24 mouse cellular contexts compared by ENCODE assay signal in the genomic region with DNA sequence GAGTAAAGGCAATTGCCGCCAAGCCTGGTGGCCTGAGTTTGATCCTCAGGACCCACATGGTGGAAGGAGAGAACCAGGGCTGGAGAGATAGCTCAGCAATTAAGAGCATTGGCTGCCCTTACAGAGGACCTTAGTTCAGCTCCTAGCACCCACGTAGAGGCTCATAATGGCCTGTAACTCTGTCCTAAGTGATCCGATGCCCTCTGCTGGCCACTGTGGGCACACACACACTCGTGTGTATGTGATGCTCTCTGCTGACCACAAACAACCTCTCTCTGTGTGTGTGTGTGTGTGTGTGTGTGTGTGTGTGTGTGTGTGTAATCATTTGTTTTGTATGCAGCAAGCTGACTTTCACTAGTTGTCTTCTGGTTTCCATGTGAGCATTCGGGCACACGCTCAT. TPM values are rescaled to one million over a fixed set of nuclear protein-coding genes. Genes with fewer than 3 reads are reported as not detected.
DNase-seq lines count a peak whose midpoint lies in the region; ATAC-seq and TF ChIP-seq lines count a peak whose summit lies in the region.
"Had no signal": no experiment of that assay in that cellular context is flagged by ENCODE, and none has a peak within 500 bp of the region (broad histone marks: within the 10 kb centered on the region; RNA-seq: fewer than 3 reads in every experiment).

No protein-coding gene starts in this region.

- ATAC-seq in intestine, postnatal 0 days: no peak
- ATAC-seq in intestine, embryonic 16.5 days: no peak
- ATAC-seq in lung, postnatal 0 days: no peak
- ATAC-seq: forebrain, embryonic 14.5 days; midbrain, embryonic 13.5 days had no signal

- TF ChIP-seq POLR2A in lung, adult 2 months (IDR thresholded peaks at IDR 0.05; ENCODE audit: borderline replicate concordance, extremely low read depth, low read depth, low read length): no peak
- TF ChIP-seq POLR2A in bone marrow macrophage, adult 2 months (IDR thresholded peaks at IDR 0.05; ENCODE audit: borderline replicate concordance, low read depth, low read length): no peak

- no peak overlapping the region for H3K27ac ChIP-seq in intestine, postnatal 0 days (ENCODE audit: low read depth, low read length)
- H3K27ac ChIP-seq in intestine, embryonic 16.5 days (ENCODE audit: low read length): no peak overlapping the region
- no peak overlapping the region for H3K27ac ChIP-seq in lung, postnatal 0 days (ENCODE audit: low read length)
- no peak overlapping the region for H3K27ac ChIP-seq in bone marrow macrophage, adult 2 months (ENCODE audit: insufficient read depth, low read depth, low read length)
- H3K27ac ChIP-seq: embryonic facial prominence, embryonic 12.5 days; heart, embryonic 15.5 days; limb, embryonic 10.5 days; liver, embryonic 15.5 days; macrophage; midbrain, embryonic 13.5 days; neural tube, embryonic 13.5 days had no signal

- no peaks in the 10 kb centered on the region for H3K9me3 ChIP-seq in intestine, postnatal 0 days (ENCODE audit: control insufficient read depth)
- H3K9me3 ChIP-seq in intestine, embryonic 16.5 days (ENCODE audit: control insufficient read depth, low read length): no peaks in the 10 kb centered on the region
- no peaks in the 10 kb centered on the region for H3K9me3 ChIP-seq in lung, postnatal 0 days (ENCODE audit: low read length)
- H3K9me3 ChIP-seq: embryonic facial prominence, embryonic 12.5 days; heart, embryonic 15.5 days; limb, embryonic 10.5 days; liver, embryonic 15.5 days; midbrain, embryonic 13.5 days had no signal

- H3K36me3 ChIP-seq in intestine, postnatal 0 days (ENCODE audit: control insufficient read depth, insufficient read depth): no peaks in the 10 kb centered on the region
- H3K36me3 ChIP-seq in intestine, embryonic 16.5 days (ENCODE audit: control insufficient read depth, insufficient read depth, low read length): no peaks in the 10 kb centered on the region
- H3K36me3 ChIP-seq in lung, postnatal 0 days (ENCODE audit: insufficient read depth, low read length): no peaks in the 10 kb centered on the region
- H3K36me3 ChIP-seq: embryonic facial prominence, embryonic 12.5 days; heart, embryonic 15.5 days; limb, embryonic 10.5 days; liver, embryonic 15.5 days; midbrain, embryonic 13.5 days; neural tube, embryonic 13.5 days had no signal

- TF ChIP-seq CTCF in intestine, postnatal 0 days (IDR thresholded peaks at IDR 0.05; ENCODE audit: low read depth): peak; percentile 22; the same call in 1 of the 2 replicates
- TF ChIP-seq CTCF in lung, postnatal 0 days (IDR thresholded peaks at IDR 0.05): peak; percentile 22
- TF ChIP-seq CTCF in lung, adult 2 months (IDR thresholded peaks at IDR 0.05; ENCODE audit: insufficient read depth, low read length): no peak
- peak; percentile 9; the same call in 1 of the 2 replicates for TF ChIP-seq CTCF in bone marrow macrophage, adult 2 months (IDR thresholded peaks at IDR 0.05; ENCODE audit: low read depth, low read length)

- H3K9ac ChIP-seq in intestine, postnatal 0 days (ENCODE audit: low read depth, low read length): no peak overlapping the region
- no peak overlapping the region for H3K9ac ChIP-seq in intestine, embryonic 16.5 days (ENCODE audit: low read depth, low read length)
- no peak overlapping the region for H3K9ac ChIP-seq in lung, postnatal 0 days (replicated peaks; ENCODE audit: low read depth)
- H3K9ac ChIP-seq: embryonic facial prominence, embryonic 12.5 days; heart, embryonic 15.5 days; liver, embryonic 15.5 days; midbrain, embryonic 13.5 days; neural tube, embryonic 13.5 days had no signal

- no peaks in the 10 kb centered on the region for H3K4me1 ChIP-seq in intestine, postnatal 0 days (replicated peaks; ENCODE audit: control insufficient read depth, insufficient read depth, low read length)
- no peaks in the 10 kb centered on the region for H3K4me1 ChIP-seq in intestine, embryonic 16.5 days (ENCODE audit: control insufficient read depth, insufficient read depth, low read length)
- H3K4me1 ChIP-seq in lung, postnatal 0 days (ENCODE audit: insufficient read depth, low read depth, low read length): no peaks in the 10 kb centered on the region
- no peaks in the 10 kb centered on the region for H3K4me1 ChIP-seq in lung, adult 2 months (ENCODE audit: control insufficient read depth, insufficient read depth, low read length)
- H3K4me1 ChIP-seq in bone marrow macrophage, adult 2 months (ENCODE audit: control insufficient read depth, insufficient read depth, low read length): no peaks in the 10 kb centered on the region
- H3K4me1 ChIP-seq: embryonic facial prominence, embryonic 12.5 days; heart, embryonic 15.5 days; midbrain, embryonic 13.5 days; neural tube, embryonic 13.5 days had no signal

- WGBS in intestine, postnatal 0 days: 90% methylated on average over 6 of the region's 6 CpGs
- 92% methylated on average over 6 of the region's 6 CpGs for WGBS in intestine, embryonic 16.5 days
- 94% methylated on average over 6 of the region's 6 CpGs for WGBS in lung, postnatal 0 days
- 96% methylated on average over 6 of the region's 6 CpGs for WGBS in lung, adult 2 months

- no peak overlapping the region for H3K4me3 ChIP-seq in intestine, postnatal 0 days (ENCODE audit: low read depth, low read length)
- no peak overlapping the region for H3K4me3 ChIP-seq in intestine, embryonic 16.5 days (ENCODE audit: low read length)
- H3K4me3 ChIP-seq in lung, postnatal 0 days (ENCODE audit: low read depth, low read length): no peak overlapping the region
- H3K4me3 ChIP-seq in lung, adult 2 months (replicated peaks; ENCODE audit: extremely low read depth, low read depth, low read length): no peak overlapping the region
- no peak overlapping the region for H3K4me3 ChIP-seq in bone marrow macrophage, adult 2 months (ENCODE audit: insufficient read depth, low read length)
- H3K4me3 ChIP-seq: embryonic facial prominence, embryonic 12.5 days; heart, embryonic 15.5 days; limb, embryonic 10.5 days; liver, embryonic 15.5 days; midbrain, embryonic 13.5 days; neural tube, embryonic 13.5 days had no signal

- H3K4me2 ChIP-seq in intestine, postnatal 0 days (replicated peaks; ENCODE audit: low read depth): no peak overlapping the region
- no peak overlapping the region for H3K4me2 ChIP-seq in intestine, embryonic 16.5 days (ENCODE audit: low read depth, low read length)
- no peak overlapping the region for H3K4me2 ChIP-seq in lung, postnatal 0 days (replicated peaks; ENCODE audit: low read depth, low read length)
- H3K4me2 ChIP-seq: embryonic facial prominence, embryonic 12.5 days; heart, embryonic 15.5 days; liver, embryonic 15.5 days; midbrain, embryonic 13.5 days; neural tube, embryonic 13.5 days had no signal

- TF ChIP-seq EP300 in lung, postnatal 0 days (IDR thresholded peaks at IDR 0.05): no peak

- no peaks in the 10 kb centered on the region for H3K27me3 ChIP-seq in intestine, postnatal 0 days (replicated peaks; ENCODE audit: control insufficient read depth, insufficient read depth, low read length)
- no peaks in the 10 kb centered on the region for H3K27me3 ChIP-seq in intestine, embryonic 16.5 days (replicated peaks; ENCODE audit: control insufficient read depth, insufficient read depth, low read length)
- no peaks in the 10 kb centered on the region for H3K27me3 ChIP-seq in lung, postnatal 0 days (replicated peaks; ENCODE audit: insufficient read depth, low read length)

- no peak for DNase-seq in lung, postnatal 0 days (ENCODE audit: low spot score)
- DNase-seq in lung, adult 2 months: no peak
- peak; percentile 58 for DNase-seq in ES-CJ7 (ENCODE audit: low read depth, low spot score)
- DNase-seq in gastrocnemius, adult 8-10 months (ENCODE audit: low spot score in 2 of 2): no peak
- no peak for DNase-seq in T-cell, adult 2 months (ENCODE audit: low spot score)
- DNase-seq: B cell, adult 2 months; cerebellum, adult 9-11 months; gastrocnemius, postnatal 25 days; kidney, adult 8-10 months; kidney, postnatal 25 days; layer of hippocampus, adult 9-11 months; spleen, adult 18-20 months; thymus, adult 2 months had no signal

RNA-seq across cellular contexts. Expression of a gene that starts 15.5 kb away (rescaled TPM):
- 12.0 and 14.9 TPM in 2 replicates for polyA plus RNA-seq in intestine, postnatal 0 days (2015; fragmentation: Nextera tagmentation; extraction: Ambion mirVana)
- polyA plus RNA-seq in intestine, embryonic 16.5 days (2015; fragmentation: Nextera tagmentation; extraction: Ambion mirVana): 21.6 and 23.5 TPM in 2 replicates
- 6.0 and 7.4 TPM in 2 replicates for polyA plus RNA-seq in lung, postnatal 0 days (2015; fragmentation: Nextera tagmentation; extraction: Ambion mirVana)
- 10.0 and 10.3 TPM in 2 replicates for polyA plus RNA-seq in lung, adult 2 months (2012; rRNA removed)
- polyA plus RNA-seq in bone marrow macrophage, adult 2 months (2012; ENCODE audit: insufficient read depth, insufficient read length, missing spikeins): 4.8 and 5.1 TPM in 2 replicates
- total RNA-seq in gastrocnemius, adult 8-10 months (2022): 10 to 100 TPM; 15.2 to 25.1 (median 16.6) TPM
